Mouse (Mus musculus): ENCODE results near the gene Ripply2.
"Not testable (repeated sequence)": the region's sequence is repeated elsewhere in the genome, so short reads cannot be mapped to it uniquely, and the experiment has no call there.

Ripply2 gene

GRCm38 (mm10) chr9:87015288-87015937, at the start of gene Ripply2:
Gene Ripply2, plus strand, starts transcription at chr9:87015537.
- in situ Hi-C loops (cut with MboI; ENCODE audit: low pct_unique_long_range_greater_than_20kb in 1 of 2, low sequenced_read_pairs in 2 of 2, unreplicated experiment in 1 of 2) = no loop called here

GRCm38 (mm10) chr9:86972471-86972870, 42.9 kb upstream of the Ripply2 start:
- in situ Hi-C loops (cut with MboI; ENCODE audit: low pct_unique_long_range_greater_than_20kb in 1 of 2, low sequenced_read_pairs in 2 of 2, unreplicated experiment in 1 of 2) = not testable (repeated sequence)

GRCm38 (mm10) chr9:86973562-86973961, 41.8 kb upstream of the Ripply2 start:
- in situ Hi-C loops (cut with MboI; ENCODE audit: low pct_unique_long_range_greater_than_20kb in 1 of 2, low sequenced_read_pairs in 2 of 2, unreplicated experiment in 1 of 2) = no loop called here

- in situ Hi-C loops (cut with MboI; ENCODE audit: low pct_unique_long_range_greater_than_20kb in 1 of 2, low sequenced_read_pairs in 2 of 2, unreplicated experiment in 1 of 2) = no loop called here
Measured at GRCm38 (mm10) chr9:86976896-86977295, 38.4 kb upstream of the Ripply2 start.

- in situ Hi-C loops (cut with MboI; ENCODE audit: low pct_unique_long_range_greater_than_20kb in 1 of 2, low sequenced_read_pairs in 2 of 2, unreplicated experiment in 1 of 2) = no loop called here
Measured at GRCm38 (mm10) chr9:86978257-86978907, 37.0 kb upstream of the Ripply2 start.

- in situ Hi-C loops (cut with MboI; ENCODE audit: low pct_unique_long_range_greater_than_20kb in 1 of 2, low sequenced_read_pairs in 2 of 2, unreplicated experiment in 1 of 2) = no loop called here
Measured at GRCm38 (mm10) chr9:86980048-86980447, 35.3 kb upstream of the Ripply2 start.

GRCm38 (mm10) chr9:86980942-86981341, 34.4 kb upstream of the Ripply2 start:
- in situ Hi-C loops (cut with MboI; ENCODE audit: low pct_unique_long_range_greater_than_20kb in 1 of 2, low sequenced_read_pairs in 2 of 2, unreplicated experiment in 1 of 2) = no loop called here

- in situ Hi-C loops (cut with MboI; ENCODE audit: low pct_unique_long_range_greater_than_20kb in 1 of 2, low sequenced_read_pairs in 2 of 2, unreplicated experiment in 1 of 2) = no loop called here
Measured at GRCm38 (mm10) chr9:86981551-86981950, 33.8 kb upstream of the Ripply2 start.

GRCm38 (mm10) chr9:86984583-86984982, 30.8 kb upstream of the Ripply2 start:
- in situ Hi-C loops (cut with MboI; ENCODE audit: low pct_unique_long_range_greater_than_20kb in 1 of 2, low sequenced_read_pairs in 2 of 2, unreplicated experiment in 1 of 2) = no loop called here

- in situ Hi-C loops (cut with MboI; ENCODE audit: low pct_unique_long_range_greater_than_20kb in 1 of 2, low sequenced_read_pairs in 2 of 2, unreplicated experiment in 1 of 2) = no loop called here
Measured at GRCm38 (mm10) chr9:86985105-86985504, 30.2 kb upstream of the Ripply2 start.

GRCm38 (mm10) chr9:86986703-86987296, 28.5 kb upstream of the Ripply2 start:
- in situ Hi-C loops (cut with MboI; ENCODE audit: low pct_unique_long_range_greater_than_20kb in 1 of 2, low sequenced_read_pairs in 2 of 2, unreplicated experiment in 1 of 2) = no loop called here

GRCm38 (mm10) chr9:86989822-86990221, 25.5 kb upstream of the Ripply2 start:
- in situ Hi-C loops (cut with MboI; ENCODE audit: low pct_unique_long_range_greater_than_20kb in 1 of 2, low sequenced_read_pairs in 2 of 2, unreplicated experiment in 1 of 2) = no loop called here

- in situ Hi-C loops (cut with MboI; ENCODE audit: low pct_unique_long_range_greater_than_20kb in 1 of 2, low sequenced_read_pairs in 2 of 2, unreplicated experiment in 1 of 2) = no loop called here
Measured at GRCm38 (mm10) chr9:86991758-86992157, 23.6 kb upstream of the Ripply2 start.

GRCm38 (mm10) chr9:86997046-86997691, 18.2 kb upstream of the Ripply2 start:
- in situ Hi-C loops (cut with MboI; ENCODE audit: low pct_unique_long_range_greater_than_20kb in 1 of 2, low sequenced_read_pairs in 2 of 2, unreplicated experiment in 1 of 2) = no loop called here

- in situ Hi-C loops (cut with MboI; ENCODE audit: low pct_unique_long_range_greater_than_20kb in 1 of 2, low sequenced_read_pairs in 2 of 2, unreplicated experiment in 1 of 2) = no loop called here
Measured at GRCm38 (mm10) chr9:86999956-87000582, 15.3 kb upstream of the Ripply2 start.

GRCm38 (mm10) chr9:87004701-87005434, 10.5 kb upstream of the Ripply2 start:
- in situ Hi-C loops (cut with MboI; ENCODE audit: low pct_unique_long_range_greater_than_20kb in 1 of 2, low sequenced_read_pairs in 2 of 2, unreplicated experiment in 1 of 2) = no loop called here

- in situ Hi-C loops (cut with MboI; ENCODE audit: low pct_unique_long_range_greater_than_20kb in 1 of 2, low sequenced_read_pairs in 2 of 2, unreplicated experiment in 1 of 2) = no loop called here
Measured at GRCm38 (mm10) chr9:87005435-87005779, 9.9 kb upstream of the Ripply2 start.

GRCm38 (mm10) chr9:87008507-87008906, 6.8 kb upstream of the Ripply2 start:
- in situ Hi-C loops (cut with MboI; ENCODE audit: low pct_unique_long_range_greater_than_20kb in 1 of 2, low sequenced_read_pairs in 2 of 2, unreplicated experiment in 1 of 2) = no loop called here

Data from mouse embryonic stem cell (cell line).